Mouse (Mus musculus): ENCODE data around the gene Paqr5.

Paqr5 gene

DNA sequence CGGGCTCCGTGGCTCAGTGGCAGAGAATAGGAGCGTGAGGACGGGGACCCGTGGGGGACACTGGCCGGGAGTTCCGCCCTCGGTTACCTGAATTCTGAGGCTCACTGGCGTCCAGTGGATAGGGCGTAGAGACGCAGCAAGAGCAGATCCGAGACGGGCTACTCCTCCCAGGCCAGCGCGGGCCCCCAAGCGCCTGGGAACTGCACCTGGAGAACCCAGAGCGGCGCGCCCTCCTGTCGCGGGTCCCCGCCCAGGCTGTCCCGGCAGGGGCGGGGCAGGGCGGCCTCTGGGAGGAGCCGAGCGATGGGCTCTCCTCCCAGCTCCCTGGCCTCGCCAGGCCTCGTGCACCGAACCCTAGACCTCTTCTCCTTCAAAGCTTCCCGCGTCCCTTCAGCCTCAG, at the start of gene Paqr5:
Paqr5 (minus strand) TSS at position 257 of the 400 bp plus-strand sequence.
- no peak for DNase-seq

DNA sequence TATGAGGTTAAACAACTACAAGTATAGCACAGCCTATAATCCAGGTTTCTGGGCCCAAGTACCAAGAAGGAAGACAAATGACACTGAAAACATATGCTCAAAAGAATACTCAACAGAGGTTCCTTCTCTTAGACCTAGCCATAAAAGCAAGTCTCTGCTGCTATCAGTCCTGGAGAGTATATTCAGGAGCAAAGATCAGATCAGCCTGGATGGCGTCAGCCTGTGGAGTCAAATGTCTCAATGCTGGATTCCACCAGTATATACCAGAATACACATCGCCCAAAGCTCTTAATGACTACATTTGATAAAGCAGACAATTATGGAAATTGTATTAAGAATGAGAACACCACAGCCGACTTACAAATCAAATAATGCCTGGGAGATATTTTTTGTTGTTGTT, 35.6 kb upstream of the Paqr5 start:
- no peak for DNase-seq

DNA sequence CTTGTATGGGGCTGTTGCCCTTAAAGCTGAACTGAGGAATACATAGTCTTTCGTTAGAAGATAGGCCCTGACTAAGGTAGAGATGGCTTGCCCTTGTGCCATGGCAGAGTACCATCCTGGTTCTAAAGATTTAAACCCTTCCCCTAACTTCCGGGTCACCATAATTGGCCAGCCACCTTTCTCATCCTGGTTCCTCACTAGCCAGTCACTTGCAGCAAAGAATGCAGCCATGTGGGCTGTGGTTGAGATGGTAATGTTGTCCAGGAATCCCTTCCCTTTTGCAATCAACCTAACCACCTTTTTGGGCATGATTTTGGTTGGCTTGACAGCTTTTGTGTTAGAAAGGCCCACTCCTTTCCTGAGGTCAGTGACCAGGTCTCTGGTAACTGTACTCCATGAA, 33.8 kb upstream of the Paqr5 start:
- no peak for DNase-seq

DNA sequence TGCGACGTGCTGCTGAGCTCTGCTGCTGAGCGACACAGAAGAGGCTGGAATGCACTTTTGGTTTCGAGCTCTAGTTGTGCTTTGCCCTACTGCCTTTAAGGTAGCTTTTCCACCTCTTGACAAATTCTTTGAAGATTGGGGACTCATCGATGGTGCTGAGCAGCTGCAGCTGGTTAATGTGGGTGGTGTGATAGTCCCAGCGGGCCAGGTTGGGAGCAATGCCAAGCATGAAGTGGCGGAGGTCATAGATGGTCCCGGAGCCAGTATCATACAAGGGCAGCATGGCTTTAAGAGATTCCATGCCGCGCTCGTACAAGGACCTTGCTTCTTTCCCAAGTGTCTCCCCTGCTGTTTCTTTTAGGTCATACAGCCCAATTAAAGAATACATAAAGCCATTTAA, 33.3 kb upstream of the Paqr5 start:
- no peak for DNase-seq

DNA sequence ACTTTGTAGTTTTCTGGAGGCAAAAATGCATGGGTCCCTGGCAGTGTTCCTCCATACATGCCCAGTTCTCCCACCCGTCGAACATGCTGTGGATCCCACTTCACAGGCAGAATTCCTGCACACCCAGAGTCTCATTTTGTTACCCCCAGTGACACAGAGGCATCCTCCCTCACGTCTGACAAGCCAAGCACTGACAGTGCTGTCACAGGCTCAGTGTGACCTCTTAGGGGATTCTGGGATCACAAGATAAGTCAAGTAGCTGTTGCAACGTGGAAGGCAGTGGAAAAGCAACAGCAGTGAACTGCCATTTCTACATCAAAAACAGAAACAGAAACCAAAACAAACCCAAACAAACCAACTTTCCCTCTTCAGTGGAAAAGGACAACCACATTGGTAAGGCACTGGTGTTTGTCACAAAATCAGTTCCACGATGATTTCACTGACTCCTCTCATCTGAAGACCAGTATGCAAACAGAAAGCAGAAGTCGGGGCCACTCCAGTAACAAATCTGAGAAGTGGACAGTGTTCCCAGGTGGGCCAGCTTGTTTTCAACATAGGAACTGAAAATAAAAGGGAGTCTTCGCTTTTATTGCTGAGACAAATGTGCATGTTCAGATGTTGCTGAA, 31.3 kb upstream of the Paqr5 start:
- DNase-seq, result no peak

DNA sequence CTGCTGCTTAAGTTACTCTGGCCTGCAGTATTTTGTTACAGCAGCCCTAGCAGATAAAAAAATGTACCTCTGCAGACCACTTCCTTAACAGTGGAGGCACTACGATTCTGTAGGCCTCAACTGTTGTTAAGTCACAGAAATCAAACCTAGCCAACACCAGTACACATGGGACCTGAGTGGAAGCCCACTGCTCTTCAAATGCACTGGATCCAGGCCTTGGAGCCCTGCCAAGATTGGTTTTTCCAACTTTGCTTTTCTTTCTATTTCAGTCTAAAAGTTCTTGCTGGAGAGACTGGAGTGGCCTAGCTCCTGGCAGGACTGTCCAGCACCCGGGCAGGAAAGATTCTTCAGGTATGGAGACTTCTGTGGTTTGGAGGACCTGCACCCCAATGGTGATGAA, 29.6 kb upstream of the Paqr5 start:
- DNase-seq, result no peak

DNA sequence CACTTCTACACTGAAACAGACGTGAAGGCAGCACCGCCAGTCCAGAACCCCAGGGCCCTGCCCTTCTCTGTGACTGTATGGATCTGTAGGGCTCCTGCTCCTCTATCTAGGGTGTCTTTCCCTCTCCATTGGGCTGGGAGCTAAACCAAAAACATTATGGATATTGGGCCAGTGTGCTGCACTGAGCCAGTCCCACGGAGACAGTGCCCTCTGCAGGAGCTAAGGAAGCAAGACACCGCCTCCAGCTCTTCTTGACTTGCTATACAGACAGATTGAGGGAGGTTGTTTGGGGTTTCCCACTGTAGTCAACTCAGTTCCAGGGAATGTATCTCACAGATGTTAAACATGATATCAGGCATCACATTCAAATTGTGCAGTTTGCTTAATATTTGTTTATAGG, 24.1 kb upstream of the Paqr5 start:
- DNase-seq, result no peak

DNA sequence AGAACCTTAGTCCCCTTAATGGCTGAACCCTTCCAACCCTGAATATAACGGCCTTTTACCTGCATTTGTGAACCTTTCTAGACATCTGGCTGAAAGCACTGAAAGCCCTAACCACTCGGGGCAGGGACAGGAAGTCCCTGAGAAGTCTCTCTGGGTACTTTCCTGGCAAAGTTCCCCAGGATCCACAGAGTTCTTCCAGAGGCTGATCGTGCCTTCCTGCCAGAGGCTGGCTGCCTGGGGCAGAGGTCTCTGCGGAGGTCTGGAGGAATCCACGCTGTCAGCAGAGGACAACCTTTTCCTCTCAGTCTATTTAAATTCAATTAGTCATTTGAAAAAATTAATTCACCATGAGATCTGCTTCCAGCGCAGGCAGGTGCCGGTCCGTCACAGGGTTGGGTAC, 22.5 kb upstream of the Paqr5 start:
- no peak for DNase-seq

DNA sequence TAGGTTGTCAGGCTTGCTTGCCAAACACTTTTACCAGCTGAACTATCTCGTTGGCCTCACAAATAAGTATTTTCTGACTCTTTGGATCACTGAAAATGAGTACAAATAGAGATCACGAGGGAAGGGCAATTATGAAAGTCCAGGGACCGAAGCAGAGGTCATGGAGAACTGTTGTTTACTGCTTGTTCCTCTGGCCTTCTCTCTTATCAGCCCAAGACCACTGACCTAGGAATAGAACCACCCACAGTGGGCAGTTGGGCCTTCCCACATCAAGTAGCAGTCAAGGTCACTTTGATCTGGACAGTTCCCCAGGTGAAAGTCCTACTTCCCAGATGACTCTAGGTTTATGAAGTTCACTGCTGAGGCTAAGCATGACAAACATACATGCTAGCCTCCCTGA, 15.5 kb upstream of the Paqr5 start:
- DNase-seq, result no peak

DNA sequence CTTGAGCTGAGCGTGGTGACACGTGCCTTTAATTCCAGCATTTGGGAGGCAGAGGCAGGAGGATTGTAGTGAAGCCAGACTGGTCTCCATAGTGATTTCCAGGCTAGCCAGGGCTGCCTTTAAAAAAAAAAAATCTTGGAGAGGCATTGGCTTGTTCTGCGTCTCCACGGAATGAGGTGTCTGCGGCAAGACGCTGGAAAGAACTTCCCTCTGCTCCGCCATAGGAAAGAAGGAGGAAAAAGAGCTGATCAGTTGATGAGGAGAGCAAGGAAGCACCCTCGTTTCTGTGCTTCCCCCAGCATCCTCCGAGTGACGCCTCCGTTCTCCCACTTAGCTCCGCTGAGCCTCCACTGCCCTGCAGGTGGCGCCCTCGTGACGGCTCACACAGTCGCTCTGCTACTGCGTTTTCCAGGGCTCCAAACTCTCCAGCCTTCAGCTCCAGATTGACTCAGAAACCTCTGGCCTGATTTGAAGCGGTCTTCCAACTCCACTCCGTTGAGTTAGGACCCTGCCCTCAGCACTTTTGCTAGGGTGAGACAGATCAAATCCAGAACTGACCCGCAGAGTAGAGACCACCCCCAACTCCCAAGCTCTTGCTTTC, 13.5 kb upstream of the Paqr5 start:
- DNase-seq, result peak; percentile 83

DNA sequence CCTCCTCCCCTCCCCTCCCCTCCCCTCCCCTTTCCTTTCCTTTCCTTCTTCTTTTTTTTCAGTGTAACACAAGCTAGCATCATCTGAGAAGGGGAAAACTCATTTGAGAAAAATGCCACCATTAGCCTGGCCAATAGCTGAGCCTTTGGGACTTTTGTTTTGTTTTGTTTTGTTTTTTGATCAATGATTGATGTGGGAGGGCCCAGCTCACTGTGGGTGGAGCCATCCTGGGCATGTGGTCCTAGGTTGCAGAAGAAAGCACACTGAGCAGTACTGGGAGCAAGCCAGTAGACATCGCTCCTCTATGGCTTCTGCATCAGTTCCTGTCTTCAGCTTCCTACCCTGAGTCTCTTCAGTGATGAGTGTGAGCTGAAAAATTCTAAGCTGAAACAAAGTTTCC, 9.2 kb upstream of the Paqr5 start:
- no peak for DNase-seq

DNA sequence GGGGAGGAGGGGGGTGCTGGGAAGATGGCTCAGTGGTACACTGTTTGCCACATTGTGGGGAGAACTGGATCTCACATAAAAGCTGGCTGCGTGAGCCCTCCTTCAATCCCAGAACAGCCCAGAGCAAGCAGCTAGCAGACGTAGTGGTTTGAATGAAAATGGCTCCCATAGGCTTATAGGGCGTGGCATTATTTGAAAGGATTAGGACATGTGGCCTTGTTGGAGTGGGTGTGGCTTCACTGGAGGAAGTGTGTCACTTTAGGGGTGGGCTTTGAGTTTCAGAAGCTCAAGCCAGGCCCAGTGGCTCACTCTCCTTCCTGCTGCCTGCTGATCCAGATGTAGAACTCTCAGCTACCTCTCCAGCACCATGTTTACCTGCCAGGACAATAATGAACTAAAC, 5.5 kb upstream of the Paqr5 start:
- no peak for DNase-seq

DNA sequence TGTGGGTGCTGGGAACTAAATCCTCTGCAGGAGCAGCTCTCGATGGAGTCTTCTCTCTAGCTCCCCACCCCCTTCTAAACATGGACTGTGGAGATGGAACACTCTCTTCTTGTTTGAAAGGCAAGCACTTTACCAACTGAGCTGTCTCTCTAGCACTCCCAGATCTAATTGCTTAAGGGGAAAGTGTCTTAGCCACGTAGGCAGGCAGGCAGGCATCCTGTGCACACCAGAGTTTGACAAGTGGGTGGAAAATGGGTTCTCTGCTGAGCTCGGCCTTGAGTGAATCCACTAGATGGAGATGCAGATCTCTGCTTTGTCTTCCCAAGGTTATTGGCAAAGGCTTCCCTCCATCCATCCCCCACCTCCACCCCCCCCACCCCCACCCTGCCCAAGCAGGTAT, 1.4 kb upstream of the Paqr5 start:
- no peak for DNase-seq

DNA sequence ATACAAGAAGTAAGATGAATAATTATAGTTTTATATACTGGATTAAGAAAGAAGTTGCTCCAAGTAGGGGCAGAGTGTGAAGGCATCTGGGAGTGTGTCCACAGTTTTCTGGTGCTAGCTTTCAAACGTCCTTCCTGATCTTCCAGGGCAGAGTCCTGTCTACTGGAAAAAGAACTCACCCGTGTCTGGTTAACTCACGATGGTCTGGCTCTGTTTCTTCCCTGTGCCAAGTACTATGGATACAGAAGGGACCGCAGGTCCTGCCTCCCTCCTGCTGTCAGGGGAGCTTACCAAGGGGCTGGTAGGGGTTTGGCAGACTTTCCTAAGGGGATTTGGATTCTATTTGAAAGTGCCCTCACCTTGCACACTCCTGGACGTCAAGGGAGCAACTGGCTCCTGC, 1.6 kb downstream of the Paqr5 start:
- DNase-seq, result no peak

DNA sequence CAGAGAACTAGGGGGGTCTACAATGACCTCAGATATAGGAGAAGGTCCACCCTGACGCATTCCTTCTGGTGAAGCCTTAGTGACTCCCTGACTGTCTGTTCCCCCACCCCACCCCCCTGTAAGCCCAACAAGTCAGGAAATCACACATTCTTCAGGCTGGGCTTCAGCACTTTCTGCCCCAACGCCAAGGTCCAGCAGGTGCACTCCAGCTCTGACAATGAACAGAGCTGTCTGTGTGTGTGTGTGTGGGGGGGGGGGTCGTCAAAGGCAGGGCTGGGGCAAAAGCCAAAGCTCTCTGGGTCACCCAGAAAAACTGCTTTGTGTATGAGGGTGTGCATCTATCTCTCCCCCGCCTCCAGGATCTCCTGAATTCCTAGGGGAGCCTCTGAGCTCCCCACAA, 2.8 kb downstream of the Paqr5 start:
- no peak for DNase-seq

DNA sequence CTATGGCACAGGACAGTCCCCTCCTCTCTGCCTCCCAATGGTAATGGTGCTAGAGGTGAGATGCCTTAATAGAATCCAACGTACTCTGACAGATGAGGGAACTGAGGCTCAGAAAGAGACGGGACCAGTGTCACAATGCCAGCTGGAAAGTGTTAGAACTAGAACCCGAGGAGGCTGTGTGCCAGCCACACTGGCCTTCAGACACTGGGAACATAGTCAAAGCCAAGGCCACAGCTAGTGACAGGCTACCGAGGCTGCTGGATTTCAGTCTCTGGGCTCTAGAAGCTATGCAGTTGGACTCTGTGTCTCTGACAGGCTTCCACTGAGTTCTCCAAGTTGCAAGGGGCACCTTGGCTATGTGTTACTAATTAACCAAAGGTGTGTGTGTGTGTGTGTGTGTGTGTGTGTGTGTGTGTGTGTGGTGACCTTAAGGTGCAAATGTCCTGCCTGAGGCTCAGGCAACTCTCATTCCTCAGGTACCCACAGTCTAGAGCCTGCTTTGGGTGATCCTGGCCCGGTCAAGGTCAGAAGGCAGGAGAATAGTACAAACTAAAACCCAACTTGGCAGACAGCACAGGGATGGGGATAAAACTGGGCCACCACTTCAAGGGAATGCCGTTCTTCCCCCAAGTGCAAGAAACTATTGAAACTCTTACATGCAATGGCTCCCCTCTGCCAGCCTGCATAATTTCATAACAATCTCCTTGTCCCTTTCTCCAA, 3.5 kb downstream of the Paqr5 start:
- DNase-seq, result no peak

DNA sequence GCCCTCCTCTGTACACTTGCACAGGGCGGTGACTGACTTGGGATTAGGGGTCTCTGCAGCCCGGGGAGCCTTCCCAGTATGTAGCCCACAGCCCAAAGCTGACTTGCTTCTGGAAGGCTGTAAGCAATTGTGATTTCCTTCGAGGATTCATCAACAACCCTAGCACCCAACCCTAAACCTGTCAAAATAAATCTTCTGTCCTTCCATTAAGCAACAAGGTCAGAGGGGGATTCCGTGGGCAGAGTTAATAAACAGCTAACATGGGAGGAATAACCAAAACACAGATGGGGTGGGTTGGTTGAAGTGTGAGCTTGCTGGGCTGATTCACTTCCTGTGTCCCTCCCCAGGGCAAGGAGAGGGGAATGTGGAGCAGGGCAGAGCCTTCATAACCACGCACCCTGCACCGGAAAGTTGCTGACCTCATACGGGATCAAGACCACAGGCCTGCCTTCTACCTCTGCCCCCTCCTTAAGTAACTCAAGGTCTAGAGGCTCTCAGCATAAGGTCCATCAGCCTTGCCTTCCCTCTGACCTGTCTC, 5.0 kb downstream of the Paqr5 start:
- no peak for DNase-seq

DNA sequence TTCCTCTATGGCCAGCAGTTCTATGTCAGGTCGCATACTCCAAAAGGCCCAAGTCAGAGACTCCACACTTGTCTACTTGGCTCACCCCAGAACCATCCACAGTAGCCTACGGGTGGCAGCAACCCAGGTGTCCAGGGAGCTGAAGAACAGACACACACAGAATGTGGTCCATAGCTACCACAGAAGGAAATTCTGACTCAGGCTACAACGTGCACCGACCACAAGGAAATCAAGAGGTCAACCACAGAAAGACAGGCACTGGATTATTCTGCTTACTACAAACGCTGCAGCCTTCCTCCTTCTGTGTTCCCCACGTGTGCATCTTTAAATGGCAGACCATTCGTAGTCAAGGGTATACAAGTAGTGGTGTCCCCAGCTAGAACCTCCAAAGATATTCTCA, 6.4 kb downstream of the Paqr5 start:
- DNase-seq, result no peak

DNA sequence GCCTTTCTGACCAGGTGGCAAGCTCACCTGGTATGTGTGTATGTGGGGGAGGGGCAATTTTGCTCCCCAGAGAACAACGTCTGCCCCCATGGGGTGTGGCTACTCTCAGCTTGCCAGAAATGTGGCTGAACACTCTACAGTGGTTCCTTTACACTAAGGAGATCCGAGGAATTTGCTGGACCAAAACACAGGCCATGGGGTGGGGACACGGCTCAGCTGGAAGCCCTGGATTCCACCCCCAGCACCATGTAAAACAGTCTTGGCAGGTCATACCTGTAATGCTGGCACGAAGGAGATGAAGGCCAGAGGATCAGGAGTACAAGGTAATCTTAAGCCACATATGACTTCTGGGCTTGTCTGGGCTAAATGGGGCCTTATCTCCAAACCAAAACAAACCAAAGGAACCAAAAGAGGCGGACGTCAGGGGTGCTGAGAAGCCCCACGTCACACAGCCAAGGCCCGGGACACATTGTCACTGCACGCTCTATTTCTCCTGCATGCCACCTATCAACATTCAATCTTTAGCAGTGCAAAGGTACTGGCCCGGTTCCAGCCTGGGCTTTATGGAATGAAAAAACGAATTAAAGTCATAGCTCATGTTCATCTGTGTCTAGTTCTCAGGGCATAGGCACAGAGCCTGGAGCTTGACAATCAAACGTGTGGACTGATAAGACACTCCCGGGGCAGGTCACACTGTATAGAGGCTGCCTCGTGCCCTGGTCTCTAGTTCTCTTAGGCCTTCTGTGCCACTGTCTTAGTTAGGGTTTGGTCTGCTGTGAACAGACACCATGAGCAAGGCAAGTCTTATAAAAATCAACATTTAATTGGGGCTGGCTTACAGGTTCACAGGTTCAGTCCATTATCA, 8.2 kb downstream of the Paqr5 start:
- no peak for DNase-seq

DNA sequence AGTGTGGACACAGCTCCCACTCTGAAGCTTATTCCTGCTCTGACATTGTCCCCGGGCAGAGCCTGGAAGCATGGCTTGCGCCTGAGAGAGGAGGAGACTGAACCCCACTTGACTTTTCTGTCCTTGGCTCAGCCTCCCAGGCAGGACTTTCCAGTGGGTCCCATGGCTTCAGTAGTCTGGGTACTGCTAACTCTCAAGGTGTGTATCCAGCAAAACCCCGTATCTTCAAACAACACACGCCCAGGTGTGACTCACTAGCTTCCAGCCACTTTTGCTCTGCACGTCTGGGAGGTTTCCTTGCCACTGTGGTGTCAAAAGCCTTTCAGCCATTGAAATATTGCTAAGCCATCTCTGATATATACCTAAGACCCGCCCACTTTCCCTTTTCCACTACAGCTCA, 9.3 kb downstream of the Paqr5 start:
- DNase-seq, result no peak

DNA sequence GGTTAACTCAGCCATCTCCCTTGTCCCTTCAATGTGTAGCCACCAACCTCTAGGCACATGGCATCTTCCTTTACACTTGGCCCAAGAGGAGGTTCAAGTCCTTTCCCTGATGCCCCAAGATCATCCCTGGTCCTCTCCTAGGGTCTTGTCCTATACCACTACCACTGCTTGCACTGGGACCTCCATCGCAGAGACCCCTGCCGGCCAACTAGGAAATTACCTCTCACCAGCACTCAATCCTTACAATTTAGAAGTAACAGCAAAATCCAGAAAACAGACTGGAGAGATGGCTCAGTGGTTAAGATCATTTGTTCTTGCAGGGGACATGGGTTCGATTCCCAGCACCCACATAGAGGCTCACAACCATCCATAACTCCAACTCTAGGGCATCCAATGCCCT, 11.2 kb downstream of the Paqr5 start:
- no peak for DNase-seq

DNA sequence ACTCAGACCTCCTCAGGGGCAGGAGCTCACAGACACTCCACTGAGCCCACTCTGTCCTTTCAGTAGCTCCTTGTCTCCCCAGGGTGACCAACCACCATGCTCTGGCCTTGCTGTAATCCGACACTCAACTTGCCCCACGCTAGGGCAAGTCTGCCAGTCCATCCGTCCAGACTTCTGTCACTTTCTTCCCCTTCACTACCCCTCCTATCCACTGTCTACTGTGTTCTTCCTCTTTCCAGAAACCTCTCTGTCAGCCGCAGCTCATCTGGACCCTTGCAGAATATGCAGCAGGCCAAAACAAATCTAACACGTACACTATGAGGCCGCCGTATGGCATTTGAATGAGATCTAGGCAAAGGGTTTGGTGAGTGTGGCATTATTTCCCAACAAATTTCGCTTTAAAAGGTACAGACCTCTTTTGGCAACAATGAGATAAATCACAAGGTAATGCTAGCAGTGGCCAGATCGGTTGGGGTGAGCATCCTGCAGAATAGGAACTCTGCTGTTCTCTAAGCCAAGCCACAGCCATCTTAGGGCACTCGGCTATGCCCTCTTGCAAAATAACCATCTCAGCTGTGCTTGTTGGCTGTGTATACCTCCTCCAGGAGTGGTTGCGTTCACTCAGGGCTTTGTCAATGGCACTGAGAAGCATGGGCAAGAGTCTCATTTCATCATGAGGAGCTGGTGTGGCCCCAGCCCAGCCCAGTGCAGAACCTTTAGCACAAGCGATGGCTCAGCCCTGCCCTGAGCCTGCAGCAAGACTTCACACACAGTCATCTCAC, 13.1 kb downstream of the Paqr5 start:
- no peak for DNase-seq

DNA sequence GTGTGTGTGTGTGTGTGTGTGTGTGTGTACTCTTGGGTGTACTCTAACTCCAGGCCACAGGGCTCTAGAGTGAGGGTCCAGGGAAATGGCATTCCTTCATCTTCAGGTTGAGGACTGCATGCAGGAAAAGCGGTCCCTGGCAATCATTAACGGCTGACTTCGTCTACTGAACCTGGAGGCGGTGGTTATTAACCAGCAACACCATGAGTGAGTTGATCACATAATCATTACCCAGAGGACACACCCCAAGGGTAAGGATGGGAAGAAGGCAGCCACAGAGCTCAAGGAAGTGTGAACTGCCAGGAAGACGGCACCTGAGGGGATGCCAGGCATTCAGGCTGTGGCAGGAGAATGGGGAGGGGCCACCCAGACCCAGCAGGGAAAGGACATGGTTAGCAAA, 18.3 kb downstream of the Paqr5 start:
- no peak for DNase-seq

Measured in cerebellum, adult 11 months (tissue).